Mouse (Mus musculus): ENCODE results near the gene Ercc8. TPM values are rescaled to one million over a fixed set of nuclear protein-coding genes. Genes with fewer than 3 reads are reported as not detected.

Gene Ercc8
- polyA plus RNA-seq, 1 experiment from 2014 or later: 8.0 TPM

GRCm38 (mm10) chr13:108129070-108129469, 29.5 kb upstream of the Ercc8 start:
- H3K9ac ChIP-seq (ENCODE audit: low read depth, low read length): no peak overlapping the region
- 71% methylated on average over 7 of the region's 7 CpGs for WGBS
- H3K4me2 ChIP-seq (replicated peaks; ENCODE audit: low read depth): no peak overlapping the region
- H3K4me3 ChIP-seq (ENCODE audit: low read depth, low read length): no peak overlapping the region
- TF ChIP-seq CTCF (IDR thresholded peaks at IDR 0.05; ENCODE audit: low read depth): 0 out of 2 replicates have a peak, but pooled peaks have one; percentile 20
- H3K4me1 ChIP-seq (replicated peaks; ENCODE audit: control insufficient read depth, insufficient read depth, low read length): no peaks in the 10 kb centered on the region
- no peaks in the 10 kb centered on the region for H3K27me3 ChIP-seq (replicated peaks; ENCODE audit: control insufficient read depth, insufficient read depth, low read length)
- no peak for ATAC-seq
- no peaks in the 10 kb centered on the region for H3K9me3 ChIP-seq (ENCODE audit: control insufficient read depth)
- no peaks in the 10 kb centered on the region for H3K36me3 ChIP-seq (ENCODE audit: control insufficient read depth, insufficient read depth)
- no peak overlapping the region for H3K27ac ChIP-seq (ENCODE audit: low read depth, low read length)

GRCm38 (mm10) chr13:108130737-108131136, 27.8 kb upstream of the Ercc8 start:
- 81% methylated on average over 5 of the region's 5 CpGs for WGBS
- no peaks in the 10 kb centered on the region for H3K4me1 ChIP-seq (replicated peaks; ENCODE audit: control insufficient read depth, insufficient read depth, low read length)
- no peak overlapping the region for H3K4me3 ChIP-seq (ENCODE audit: low read depth, low read length)
- no peak for ATAC-seq
- H3K27ac ChIP-seq (ENCODE audit: low read depth, low read length): no peak overlapping the region
- no peaks in the 10 kb centered on the region for H3K27me3 ChIP-seq (replicated peaks; ENCODE audit: control insufficient read depth, insufficient read depth, low read length)
- H3K36me3 ChIP-seq (ENCODE audit: control insufficient read depth, insufficient read depth): no peaks in the 10 kb centered on the region
- no peak overlapping the region for H3K4me2 ChIP-seq (replicated peaks; ENCODE audit: low read depth)
- H3K9me3 ChIP-seq (ENCODE audit: control insufficient read depth): no peaks in the 10 kb centered on the region
- no peak for TF ChIP-seq CTCF (IDR thresholded peaks at IDR 0.05; ENCODE audit: low read depth)
- H3K9ac ChIP-seq (ENCODE audit: low read depth, low read length): no peak overlapping the region

- 58% methylated on average over 6 of the region's 6 CpGs for WGBS
- no peak for TF ChIP-seq CTCF (IDR thresholded peaks at IDR 0.05; ENCODE audit: low read depth)
- no peaks in the 10 kb centered on the region for H3K27me3 ChIP-seq (replicated peaks; ENCODE audit: control insufficient read depth, insufficient read depth, low read length)
- H3K4me3 ChIP-seq (ENCODE audit: low read depth, low read length): no peak overlapping the region
- H3K27ac ChIP-seq (ENCODE audit: low read depth, low read length): no peak overlapping the region
- ATAC-seq: no peak
- H3K4me2 ChIP-seq (replicated peaks; ENCODE audit: low read depth): no peak overlapping the region
- no peak overlapping the region for H3K9ac ChIP-seq (ENCODE audit: low read depth, low read length)
- H3K36me3 ChIP-seq (ENCODE audit: control insufficient read depth, insufficient read depth): no peaks in the 10 kb centered on the region
- no peaks in the 10 kb centered on the region for H3K4me1 ChIP-seq (replicated peaks; ENCODE audit: control insufficient read depth, insufficient read depth, low read length)
- no peaks in the 10 kb centered on the region for H3K9me3 ChIP-seq (ENCODE audit: control insufficient read depth)
Measured at GRCm38 (mm10) chr13:108132031-108132819, 26.3 kb upstream of the Ercc8 start.

- Histone ChIP-seq H3K27ac (ENCODE audit: low read depth, low read length) (no peak overlapping the region), H3K36me3 (ENCODE audit: control insufficient read depth, insufficient read depth) (no peaks in the 10 kb centered on the region), H3K27me3 (replicated peaks; ENCODE audit: control insufficient read depth, insufficient read depth, low read length) (no peaks in the 10 kb centered on the region), H3K9me3 (ENCODE audit: control insufficient read depth) (no peaks in the 10 kb centered on the region), H3K9ac (ENCODE audit: low read depth, low read length) (no peak overlapping the region), H3K4me1 (replicated peaks; ENCODE audit: control insufficient read depth, insufficient read depth, low read length) (no peaks in the 10 kb centered on the region), H3K4me3 (ENCODE audit: low read depth, low read length) (no peak overlapping the region), H3K4me2 (replicated peaks; ENCODE audit: low read depth) (no peak overlapping the region)
- no peak for ATAC-seq
- no peak for TF ChIP-seq CTCF (IDR thresholded peaks at IDR 0.05; ENCODE audit: low read depth)
- WGBS: 86% methylated on average over 6 of the region's 6 CpGs
Measured at GRCm38 (mm10) chr13:108135617-108136016, 22.9 kb upstream of the Ercc8 start.

- no peak for TF ChIP-seq CTCF (IDR thresholded peaks at IDR 0.05; ENCODE audit: low read depth)
- no peak overlapping the region for H3K4me3 ChIP-seq (ENCODE audit: low read depth, low read length)
- ATAC-seq: no peak
- no peak overlapping the region for H3K9ac ChIP-seq (ENCODE audit: low read depth, low read length)
- WGBS: 84% methylated on average over 5 of the region's 5 CpGs
- H3K4me2 ChIP-seq (replicated peaks; ENCODE audit: low read depth): no peak overlapping the region
- H3K36me3 ChIP-seq (ENCODE audit: control insufficient read depth, insufficient read depth): no peaks in the 10 kb centered on the region
- H3K27ac ChIP-seq (ENCODE audit: low read depth, low read length): no peak overlapping the region
- no peaks in the 10 kb centered on the region for H3K4me1 ChIP-seq (replicated peaks; ENCODE audit: control insufficient read depth, insufficient read depth, low read length)
- H3K9me3 ChIP-seq (ENCODE audit: control insufficient read depth): no peaks in the 10 kb centered on the region
- no peaks in the 10 kb centered on the region for H3K27me3 ChIP-seq (replicated peaks; ENCODE audit: control insufficient read depth, insufficient read depth, low read length)
Measured at GRCm38 (mm10) chr13:108138403-108138977, 20.0 kb upstream of the Ercc8 start.

- no peak for TF ChIP-seq CTCF (IDR thresholded peaks at IDR 0.05; ENCODE audit: low read depth)
- H3K4me1 ChIP-seq (replicated peaks; ENCODE audit: control insufficient read depth, insufficient read depth, low read length): no peaks in the 10 kb centered on the region
- 91% methylated on average over 8 of the region's 8 CpGs for WGBS
- H3K9ac ChIP-seq (ENCODE audit: low read depth, low read length): no peak overlapping the region
- no peaks in the 10 kb centered on the region for H3K27me3 ChIP-seq (replicated peaks; ENCODE audit: control insufficient read depth, insufficient read depth, low read length)
- H3K4me2 ChIP-seq (replicated peaks; ENCODE audit: low read depth): no peak overlapping the region
- H3K27ac ChIP-seq (ENCODE audit: low read depth, low read length): no peak overlapping the region
- no peaks in the 10 kb centered on the region for H3K36me3 ChIP-seq (ENCODE audit: control insufficient read depth, insufficient read depth)
- no peaks in the 10 kb centered on the region for H3K9me3 ChIP-seq (ENCODE audit: control insufficient read depth)
- H3K4me3 ChIP-seq (ENCODE audit: low read depth, low read length): no peak overlapping the region
- no peak for ATAC-seq
Measured at GRCm38 (mm10) chr13:108144086-108144485, 14.4 kb upstream of the Ercc8 start.

Data from intestine, postnatal 0 days (tissue).